In the genomic region with DNA sequence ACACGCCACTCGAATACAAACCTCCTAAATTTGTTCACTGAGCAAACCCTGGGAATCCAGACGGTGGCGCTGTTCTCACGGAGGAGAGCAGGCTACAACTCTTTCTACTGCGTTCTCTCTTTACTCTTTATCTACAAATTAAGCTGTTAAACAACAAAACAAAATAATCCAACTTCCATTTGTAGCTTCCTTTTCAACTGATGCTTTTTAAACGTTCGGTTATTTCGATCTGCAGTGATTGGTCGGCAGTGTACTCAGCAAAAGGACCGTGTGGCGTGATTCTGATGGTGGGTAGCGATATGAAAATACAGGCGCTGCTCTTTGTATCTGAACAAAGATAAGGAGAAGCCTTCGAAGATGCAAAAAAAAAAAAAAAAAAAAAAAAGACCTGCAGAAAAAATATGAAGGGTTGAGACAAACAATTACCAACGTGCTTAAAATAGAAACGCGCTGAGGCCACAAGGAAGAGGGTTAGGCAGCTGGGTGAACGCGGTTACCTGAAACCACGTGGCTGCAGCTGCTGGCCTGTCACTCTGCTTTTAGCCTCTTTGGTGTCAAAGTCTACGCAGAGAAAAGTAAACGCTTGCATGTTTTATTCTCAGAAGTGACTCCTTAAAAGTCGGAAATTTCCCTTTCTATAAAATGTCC, we compare ENCODE assay signal across 7 mouse cellular contexts.
DNase-seq lines count a peak whose midpoint lies in the region; ATAC-seq and TF ChIP-seq lines count a peak whose summit lies in the region.

No protein-coding gene starts in this region.

- in situ Hi-C loops in Patski (cut with MboI; ENCODE audit: low pct_unique_long_range_greater_than_20kb), result loop anchor here (10.0 kb wide), 2 partner anchors 391 to 641 kb away; no protein-coding TSS in a partner anchor

- H3K9me3 ChIP-seq in heart, embryonic 13.5 days, result no peaks in the 10 kb centered on the region
- no peaks in the 10 kb centered on the region for H3K9me3 ChIP-seq in kidney, postnatal 0 days (replicated peaks; ENCODE audit: low read length)

- peak; percentile 93 for ATAC-seq in CD4-positive, CD25-positive, alpha-beta regulatory T cell, adult 4 months
- no peak for ATAC-seq in Patski
- no peak for ATAC-seq in heart, embryonic 13.5 days (ENCODE audit: extremely low read depth, insufficient number of reproducible peaks, low FRiP score, low TSS enrichment)
- no peak for ATAC-seq in kidney, postnatal 0 days (replicated peaks; ENCODE audit: low FRiP score, low read depth)

- CTCF ChIA-PET in Patski (lab: Charles Lee), result interaction anchor here (0.6 to 3.3 kb wide), 16 partner anchors 9 to 410 kb away, joined by 3 to 19 read pairs (median 4); no protein-coding TSS in a partner anchor

- no peak for TF ChIP-seq POLR2A in cortical plate, adult 2 months (IDR thresholded peaks at IDR 0.05; ENCODE audit: extremely low read depth, insufficient read depth, low read length)

- no peaks in the 10 kb centered on the region for H3K36me3 ChIP-seq in heart, embryonic 13.5 days
- H3K36me3 ChIP-seq in kidney, postnatal 0 days (ENCODE audit: insufficient read depth, low read length), result no peaks in the 10 kb centered on the region

- TF ChIP-seq CTCF in Patski (IDR thresholded peaks at IDR 0.05), result peak; percentile 96
- TF ChIP-seq CTCF in cortical plate, adult 2 months (IDR thresholded peaks at IDR 0.05; ENCODE audit: extremely low read depth, insufficient read depth, low read length), result peak; percentile 78
- peak; percentile 90 for TF ChIP-seq CTCF in kidney, postnatal 0 days (IDR thresholded peaks at IDR 0.05; ENCODE audit: low read depth)

- H3K4me1 ChIP-seq in cortical plate, adult 2 months (ENCODE audit: control insufficient read depth, insufficient read depth, low read length), result no peaks in the 10 kb centered on the region
- H3K4me1 ChIP-seq in heart, embryonic 13.5 days, result peaks cover 10% of the 10 kb centered on the region; the same call in 1 of the 2 replicates
- H3K4me1 ChIP-seq in kidney, postnatal 0 days (replicated peaks; ENCODE audit: insufficient read depth, low read length), result no peaks in the 10 kb centered on the region

- POLR2A ChIA-PET in Patski (lab: Charles Lee), result no interaction called here

- H3K9ac ChIP-seq in heart, embryonic 13.5 days, result peak overlapping the region; percentile 79
- H3K9ac ChIP-seq in kidney, postnatal 0 days (ENCODE audit: low read depth, low read length), result peak overlapping the region; percentile 41; the same call in 1 of the 2 replicates

- no peaks in the 10 kb centered on the region for H3K27me3 ChIP-seq in Patski
- no peaks in the 10 kb centered on the region for H3K27me3 ChIP-seq in heart, embryonic 13.5 days (replicated peaks)
- no peaks in the 10 kb centered on the region for H3K27me3 ChIP-seq in kidney, postnatal 0 days (ENCODE audit: insufficient read depth, low read length)

- H3K4me2 ChIP-seq in heart, embryonic 13.5 days, result peak overlapping the region; percentile 76
- H3K4me2 ChIP-seq in kidney, postnatal 0 days (ENCODE audit: low read length), result peak overlapping the region; percentile 69

- peak overlapping the region; percentile 42 for H3K4me3 ChIP-seq in cortical plate, adult 2 months (ENCODE audit: insufficient read depth, low read length)
- H3K4me3 ChIP-seq in heart, embryonic 13.5 days, result peak overlapping the region; percentile 55
- H3K4me3 ChIP-seq in kidney, postnatal 0 days (replicated peaks; ENCODE audit: low read depth, low read length), result peak overlapping the region; percentile 30

- WGBS in heart, embryonic 13.5 days, result 2% methylated on average over 24 of the region's 24 CpGs
- 2% methylated on average over 24 of the region's 24 CpGs for WGBS in kidney, postnatal 0 days

- H3K27ac ChIP-seq in cortical plate, adult 2 months (ENCODE audit: insufficient read depth, low read length), result no peak overlapping the region
- H3K27ac ChIP-seq in heart, embryonic 13.5 days (replicated peaks), result no peak overlapping the region
- no peak overlapping the region for H3K27ac ChIP-seq in kidney, postnatal 0 days

- no peak for DNase-seq in Patski (ENCODE audit: low read depth, low spot score)
- DNase-seq in kidney, postnatal 0 days (ENCODE audit: low spot score), result peak; percentile 94
- peak; percentile 68 for DNase-seq in lung, postnatal 14 days
- peak; percentile 56 for DNase-seq in retina, postnatal 7 days (ENCODE audit: low read depth, low spot score)
